Mouse (Mus musculus): ENCODE results near the gene Zhx3.
A peak's percentile ranks its signal among the peaks of the same experiment; 100 is the strongest.

Zhx3 gene

GRCm38 (mm10) chr2:160760433-160761184 lies 112.2 kb downstream of the Zhx3 start:
- no peak for DNase-seq (ENCODE audit: low read depth, low spot score)

GRCm38 (mm10) chr2:160756583-160757203 lies 116.1 kb downstream of the Zhx3 start:
- DNase-seq (ENCODE audit: low read depth, low spot score) = no peak

- no peak for DNase-seq (ENCODE audit: low read depth, low spot score)
Measured at GRCm38 (mm10) chr2:160747075-160747474, 125.7 kb downstream of the Zhx3 start.

GRCm38 (mm10) chr2:160746637-160747036 lies 126.2 kb downstream of the Zhx3 start:
- DNase-seq (ENCODE audit: low read depth, low spot score) = no peak

- DNase-seq (ENCODE audit: low read depth, low spot score) = no peak
Measured at GRCm38 (mm10) chr2:160745497-160745896, 127.3 kb downstream of the Zhx3 start.

- no peak for DNase-seq (ENCODE audit: low read depth, low spot score)
Measured at GRCm38 (mm10) chr2:160744823-160745210, 128.0 kb downstream of the Zhx3 start.

GRCm38 (mm10) chr2:160744040-160744822 lies 128.6 kb downstream of the Zhx3 start:
- no peak for DNase-seq (ENCODE audit: low read depth, low spot score)

GRCm38 (mm10) chr2:160742161-160742609 lies 130.6 kb downstream of the Zhx3 start:
- DNase-seq (ENCODE audit: low read depth, low spot score) = no peak

- no peak for DNase-seq (ENCODE audit: low read depth, low spot score)
Measured at GRCm38 (mm10) chr2:160741580-160741979, 131.2 kb downstream of the Zhx3 start.

- DNase-seq (ENCODE audit: low read depth, low spot score) = no peak
Measured at GRCm38 (mm10) chr2:160740521-160741156, 132.2 kb downstream of the Zhx3 start.

GRCm38 (mm10) chr2:160739647-160740356 lies 133.0 kb downstream of the Zhx3 start:
- no peak for DNase-seq (ENCODE audit: low read depth, low spot score)

GRCm38 (mm10) chr2:160738354-160738753 lies 134.4 kb downstream of the Zhx3 start:
- no peak for DNase-seq (ENCODE audit: low read depth, low spot score)

- no peak for DNase-seq (ENCODE audit: low read depth, low spot score)
Measured at GRCm38 (mm10) chr2:160736466-160736865, 136.3 kb downstream of the Zhx3 start.

GRCm38 (mm10) chr2:160735706-160736310 lies 137.0 kb downstream of the Zhx3 start:
- DNase-seq (ENCODE audit: low read depth, low spot score) = no peak

- DNase-seq (ENCODE audit: low read depth, low spot score) = no peak
Measured at GRCm38 (mm10) chr2:160734331-160734730, 138.5 kb downstream of the Zhx3 start.

- DNase-seq (ENCODE audit: low read depth, low spot score) = no peak
Measured at GRCm38 (mm10) chr2:160733131-160733531, 139.7 kb downstream of the Zhx3 start.

GRCm38 (mm10) chr2:160732420-160732995 lies 140.3 kb downstream of the Zhx3 start:
- no peak for DNase-seq (ENCODE audit: low read depth, low spot score)

- peak; percentile 47 for DNase-seq (ENCODE audit: low read depth, low spot score)
Measured at GRCm38 (mm10) chr2:160731839-160732261, 140.9 kb downstream of the Zhx3 start.

- DNase-seq (ENCODE audit: low read depth, low spot score) = peak; percentile 84
Measured at GRCm38 (mm10) chr2:160731117-160731838, 141.5 kb downstream of the Zhx3 start, which contains the start of gene Plcg1. Plcg1 (plus strand) TSS chr2:160731300.

GRCm38 (mm10) chr2:160730797-160731116 lies 142.0 kb downstream of the Zhx3 start:
- no peak for DNase-seq (ENCODE audit: low read depth, low spot score)

Measured in retina, postnatal 7 days (tissue).